8 mouse cellular contexts compared by ENCODE assay signal in genomic region chr9:102625401-102625982, GRCm38 (mm10). TPM values are rescaled to one million over a fixed set of nuclear protein-coding genes. Genes with fewer than 3 reads are reported as not detected.
DNase-seq lines count a peak whose midpoint lies in the region; ATAC-seq and TF ChIP-seq lines count a peak whose summit lies in the region.

No protein-coding gene starts in this region.

- no peaks in the 10 kb centered on the region for H3K9me3 ChIP-seq in forebrain, embryonic 10.5 days
- H3K9me3 ChIP-seq in limb, embryonic 15.5 days, result no peaks in the 10 kb centered on the region

- peaks cover 8% of the 10 kb centered on the region; the same call in 1 of the 2 replicates for H3K36me3 ChIP-seq in forebrain, embryonic 10.5 days (replicated peaks)
- H3K36me3 ChIP-seq in limb, embryonic 15.5 days, result no peaks in the 10 kb centered on the region
- no peaks in the 10 kb centered on the region for H3K36me3 ChIP-seq in small intestine, adult 2 months (ENCODE audit: control insufficient read depth, insufficient read depth, low read length)

- H3K4me2 ChIP-seq in limb, embryonic 15.5 days, result peak overlapping the region; percentile 71

- DNase-seq in embryo, embryonic 10 days (ENCODE audit: low spot score), result peak; percentile 52
- DNase-seq in embryo, embryonic 9.5 days (ENCODE audit: extremely low spot score), result no peak
- DNase-seq in right cerebral cortex, postnatal 10 days (ENCODE audit: low spot score in 2 of 2), result peak; percentile 59 to 71
- DNase-seq in right cerebral cortex, postnatal 36 days (ENCODE audit: low spot score in 2 of 2), result no peak
- no peak for DNase-seq in forebrain, embryonic 10.5 days (ENCODE audit: extremely low spot score, low spot score)
- no peak for DNase-seq in right cerebral cortex, postnatal 4 days

- no peak for TF ChIP-seq POLR2A in small intestine, adult 2 months (IDR thresholded peaks at IDR 0.05; ENCODE audit: low read depth, low read length)

- peak overlapping the region; percentile 90 for H3K4me3 ChIP-seq in forebrain, embryonic 10.5 days
- peak overlapping the region; percentile 95 for H3K4me3 ChIP-seq in limb, embryonic 15.5 days
- H3K4me3 ChIP-seq in small intestine, adult 2 months (ENCODE audit: low read depth, low read length), result peak overlapping the region; percentile 70

- H3K4me1 ChIP-seq in forebrain, embryonic 10.5 days, result peaks cover 33% of the 10 kb centered on the region
- peaks cover 28% of the 10 kb centered on the region for H3K4me1 ChIP-seq in limb, embryonic 15.5 days
- peaks cover 9% of the 10 kb centered on the region; the same call in 1 of the 2 replicates for H3K4me1 ChIP-seq in small intestine, adult 2 months (ENCODE audit: control insufficient read depth, insufficient read depth, insufficient read length, low read length)

- 1% methylated on average over 27 of the region's 27 CpGs for WGBS in forebrain, embryonic 10.5 days
- under 1% methylated on average over 27 of the region's 27 CpGs for WGBS in limb, embryonic 15.5 days
- WGBS in small intestine, adult 2 months, result under 1% methylated on average over 27 of the region's 27 CpGs

- ATAC-seq in limb, embryonic 15.5 days (ENCODE audit: insufficient number of reproducible peaks, low FRiP score, low TSS enrichment, low read depth), result peak; percentile 31; the same call in 1 of the 2 replicates

- peak overlapping the region; percentile 100 for H3K27ac ChIP-seq in forebrain, embryonic 10.5 days
- H3K27ac ChIP-seq in limb, embryonic 15.5 days, result peak overlapping the region; percentile 99
- peak overlapping the region; percentile 64 for H3K27ac ChIP-seq in small intestine, adult 2 months (ENCODE audit: insufficient read depth, low read depth, low read length)

- no peak for TF ChIP-seq CTCF in small intestine, adult 2 months (IDR thresholded peaks at IDR 0.05; ENCODE audit: extremely low read depth, insufficient read length, insufficient replicate concordance, low read depth, low read length)

- no peaks in the 10 kb centered on the region for H3K27me3 ChIP-seq in forebrain, embryonic 10.5 days (ENCODE audit: poor library complexity, severe bottlenecking)
- no peaks in the 10 kb centered on the region for H3K27me3 ChIP-seq in limb, embryonic 15.5 days
- H3K27me3 ChIP-seq in small intestine, adult 2 months (ENCODE audit: control insufficient read depth, insufficient read depth, low read length), result no peaks in the 10 kb centered on the region

- H3K9ac ChIP-seq in limb, embryonic 15.5 days, result peak overlapping the region; percentile 99

RNA-seq across cellular contexts. Expression of gene Anapc13, which starts 0.6 kb away (rescaled TPM):
- 158 and 163 TPM in 2 replicates for polyA plus RNA-seq in forebrain, embryonic 10.5 days (2016; fragmentation: Nextera tagmentation; extraction: Ambion mirVana)
- polyA plus RNA-seq in limb, embryonic 15.5 days (2015; fragmentation: Nextera tagmentation; extraction: Ambion mirVana), result 173 and 174 TPM in 2 replicates
- polyA plus RNA-seq in small intestine, adult 2 months (2012; rRNA removed), result 22.1 and 45.1 TPM in 2 replicates

RNA-seq across cellular contexts. Expression of gene Cep63, which starts 0.8 kb away (rescaled TPM):
- 52.9 and 56.2 TPM in 2 replicates for polyA plus RNA-seq in forebrain, embryonic 10.5 days (2016; fragmentation: Nextera tagmentation; extraction: Ambion mirVana)
- 43.9 and 47.0 TPM in 2 replicates for polyA plus RNA-seq in limb, embryonic 15.5 days (2015; fragmentation: Nextera tagmentation; extraction: Ambion mirVana)
- 1.1 and 1.3 TPM in 2 replicates for polyA plus RNA-seq in small intestine, adult 2 months (2012; rRNA removed)

Comparison
In these comparisons a context has a peak if more than half of its experiments do, and no peak if none do; other contexts are left out.
1. DNase-seq: peak in embryo, embryonic 10 days (single experiment) and right cerebral cortex, postnatal 10 days (2 of 2); none in embryo, embryonic 9.5 days (single experiment), right cerebral cortex, postnatal 36 days (0 of 2), forebrain, embryonic 10.5 days (single experiment) and right cerebral cortex, postnatal 4 days (single experiment).
2. RNA of gene Cep63, which starts 0.8 kb away (polyA plus RNA-seq): 52.9 to 56.2 TPM in forebrain, embryonic 10.5 days and 43.9 to 47.0 TPM in limb, embryonic 15.5 days; 1.1 to 1.3 TPM in small intestine, adult 2 months; every median in the first group is over 10 times any median in the second.
3. Peak in every context shown above with its lines, with median percentiles within 50 percentile points of each other: H3K27ac ChIP-seq and H3K4me3 ChIP-seq.